Mouse (Mus musculus): ENCODE measurements around the gene Eml1.
"Not testable (repeated sequence)": the region's sequence is repeated elsewhere in the genome, so short reads cannot be mapped to it uniquely, and the experiment has no call there.

Eml1 gene

DNA sequence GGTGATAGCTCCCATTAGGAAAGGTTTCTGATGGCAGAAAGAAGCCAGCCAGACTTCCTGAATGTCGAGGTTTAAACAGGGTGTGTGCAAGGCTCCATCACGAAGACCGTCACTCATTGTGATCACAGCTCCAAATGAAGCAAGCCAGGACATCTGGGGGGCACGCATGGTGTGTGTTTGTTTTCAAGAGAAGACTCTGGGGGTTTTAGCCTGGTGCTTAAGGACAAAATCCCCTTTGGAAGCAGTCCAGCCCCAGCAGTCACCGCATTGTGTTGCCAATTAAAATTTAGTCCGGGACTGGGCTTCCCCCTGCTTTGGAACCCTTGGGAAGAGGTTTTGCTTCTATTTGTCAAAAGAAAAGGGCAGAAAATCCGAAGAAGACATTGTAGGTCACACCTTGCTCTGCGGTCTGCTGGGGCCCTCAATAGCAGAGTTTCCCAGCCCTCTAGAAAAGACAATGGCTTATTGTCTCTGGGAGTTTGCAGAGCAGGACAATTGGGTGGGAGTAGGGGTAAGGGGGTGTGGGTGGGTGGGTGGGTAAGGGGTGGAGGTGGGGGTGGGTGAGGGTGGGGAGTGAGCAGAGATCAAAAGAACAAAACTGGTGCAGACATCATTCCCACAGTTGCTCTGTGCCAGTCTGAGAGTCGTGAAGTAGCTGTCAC is 110.1 kb downstream of the Eml1 start:
- no peak for DNase-seq

DNA sequence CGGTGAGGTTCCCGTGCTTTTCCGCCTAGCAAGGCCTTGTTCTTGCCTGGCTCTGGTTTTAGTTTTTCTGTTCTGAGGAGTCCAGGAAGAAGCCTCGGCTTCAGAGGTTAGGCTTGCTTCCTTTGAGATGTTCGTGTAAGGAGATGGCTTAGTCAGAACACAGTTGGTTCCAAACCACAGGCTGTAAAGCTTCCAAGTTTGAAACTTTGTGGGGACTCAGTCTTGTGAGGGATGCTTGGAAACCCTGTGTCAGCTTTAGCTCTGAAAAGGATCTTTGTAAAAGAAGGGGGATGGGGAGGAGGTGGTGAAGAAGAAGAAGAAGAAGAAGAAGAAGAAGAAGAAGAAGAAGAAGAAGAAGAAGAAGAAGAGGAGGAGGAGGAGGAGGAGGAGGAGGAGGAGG is 118.3 kb downstream of the Eml1 start:
- no peak for DNase-seq

DNA sequence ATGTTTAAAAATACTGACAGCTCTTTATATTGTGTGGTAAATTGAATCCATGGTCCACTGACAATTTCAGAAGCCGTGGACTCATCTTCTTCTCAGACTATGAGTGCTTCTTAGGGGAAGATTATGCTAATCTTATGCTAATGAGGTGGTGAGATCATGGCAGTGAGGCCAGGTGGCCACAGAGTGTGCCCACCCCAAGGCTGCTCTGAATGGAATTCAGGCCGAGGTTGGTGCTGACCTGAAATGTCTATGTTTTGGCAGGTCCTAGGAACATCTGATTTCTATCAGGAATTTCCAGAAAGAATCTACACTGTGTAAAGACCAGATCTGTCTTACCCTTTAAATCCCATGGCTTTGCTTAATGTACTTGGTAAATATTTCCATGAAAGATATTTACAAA is 119.0 kb downstream of the Eml1 start:
- DNase-seq = no peak

DNA sequence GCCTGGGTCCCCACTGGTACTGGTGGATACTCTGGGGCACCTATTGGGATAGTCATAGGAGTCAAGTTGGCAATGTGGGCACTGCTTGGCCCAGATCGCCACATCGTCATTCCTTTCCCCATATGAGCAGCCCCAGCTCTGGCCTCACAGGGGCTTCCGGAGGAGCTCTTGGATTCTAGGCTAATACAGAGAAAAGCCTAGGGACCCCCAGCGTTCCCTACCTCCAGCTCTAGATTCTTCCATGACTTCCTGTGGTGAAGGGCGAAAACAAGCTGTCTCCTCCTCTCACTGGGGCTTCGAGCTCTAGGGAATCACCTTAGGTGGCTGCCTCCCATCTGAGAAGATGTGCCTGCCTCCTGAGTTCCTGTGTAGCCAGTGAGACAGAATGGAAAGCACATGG is 119.6 kb downstream of the Eml1 start:
- DNase-seq = no peak

DNA sequence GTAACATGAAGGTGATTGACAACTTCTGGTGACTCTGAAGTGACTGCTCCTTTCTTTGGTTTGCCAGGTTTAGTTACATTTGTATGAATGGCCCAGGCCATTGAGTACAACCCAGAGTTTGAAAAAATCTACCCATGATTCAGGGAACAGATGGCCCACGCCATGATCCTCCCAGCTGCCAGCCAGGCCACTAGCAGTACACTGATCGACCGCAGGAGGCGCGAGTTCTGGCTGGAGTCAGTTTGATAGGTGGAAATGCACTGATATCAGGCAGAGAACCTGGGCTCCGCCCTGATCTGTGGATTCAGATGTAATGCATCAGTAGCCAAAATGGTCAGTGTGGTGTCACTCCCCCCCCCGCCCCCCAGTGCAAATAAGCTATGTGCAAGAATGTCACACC is 120.2 kb downstream of the Eml1 start:
- no peak for DNase-seq

DNA sequence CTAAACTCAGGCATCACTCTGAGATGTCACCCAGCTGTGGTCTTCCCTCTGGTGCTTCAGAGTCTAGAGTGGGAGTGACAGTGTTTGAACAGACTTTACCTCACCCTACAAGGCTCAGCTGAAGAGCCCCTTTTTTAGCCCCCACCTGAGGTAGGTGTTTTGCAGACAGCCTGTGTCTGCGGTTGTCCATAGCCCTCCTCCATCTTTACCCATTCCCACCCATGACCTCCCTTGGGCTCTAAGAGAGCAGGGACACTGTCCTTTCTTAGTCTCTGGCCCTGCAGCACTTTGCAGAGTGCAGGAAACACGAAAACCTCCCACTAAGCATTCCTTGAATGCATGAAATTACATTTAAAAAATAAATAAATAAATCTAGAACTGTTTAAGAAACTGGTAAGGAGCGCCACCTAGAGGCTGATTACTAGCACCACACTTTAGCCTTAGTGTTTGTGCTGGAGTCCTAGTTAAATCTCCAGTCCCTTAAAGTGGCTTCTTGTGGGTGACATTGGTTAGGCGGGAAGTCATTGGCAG is 123.3 kb downstream of the Eml1 start:
- peak; percentile 7 to 9 for DNase-seq

DNA sequence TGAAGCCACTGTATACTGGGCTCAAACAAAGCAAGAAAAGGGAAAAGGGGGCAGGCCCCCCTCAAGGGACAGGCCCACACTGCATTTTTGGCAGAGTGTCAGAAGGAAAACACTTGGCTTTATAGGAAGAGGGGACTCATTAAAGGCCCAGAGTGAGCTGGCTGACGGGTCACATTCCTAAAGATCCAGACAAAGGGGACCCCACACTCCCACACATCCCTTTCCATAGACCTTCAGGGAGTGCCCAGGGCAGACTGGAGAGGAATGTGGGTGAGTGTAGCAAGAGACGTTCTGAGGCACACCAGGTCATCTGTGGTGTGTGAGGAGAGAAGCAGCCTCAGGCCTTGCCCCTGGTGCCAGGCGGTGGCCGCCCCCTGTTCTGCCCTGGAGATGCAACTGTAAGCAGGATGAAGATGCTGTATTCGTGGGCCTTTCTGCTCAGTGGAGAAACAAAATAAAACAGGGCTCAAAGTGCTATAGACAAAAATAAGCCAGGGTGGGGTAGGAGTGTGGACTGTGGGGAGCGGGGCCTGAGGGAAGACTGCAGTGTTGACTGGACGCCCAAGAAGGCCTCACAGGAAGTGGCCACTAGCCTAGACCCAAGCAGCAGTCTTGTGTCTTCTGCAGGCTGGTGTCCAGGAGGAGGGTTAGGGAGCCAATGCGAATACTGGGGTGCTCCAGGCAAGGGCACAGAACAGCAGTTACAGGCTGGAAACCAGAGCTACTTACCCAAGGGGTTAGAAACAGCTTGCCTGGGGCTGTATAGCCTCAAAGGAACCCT is 124.9 kb downstream of the Eml1 start:
- DNase-seq = no peak

DNA sequence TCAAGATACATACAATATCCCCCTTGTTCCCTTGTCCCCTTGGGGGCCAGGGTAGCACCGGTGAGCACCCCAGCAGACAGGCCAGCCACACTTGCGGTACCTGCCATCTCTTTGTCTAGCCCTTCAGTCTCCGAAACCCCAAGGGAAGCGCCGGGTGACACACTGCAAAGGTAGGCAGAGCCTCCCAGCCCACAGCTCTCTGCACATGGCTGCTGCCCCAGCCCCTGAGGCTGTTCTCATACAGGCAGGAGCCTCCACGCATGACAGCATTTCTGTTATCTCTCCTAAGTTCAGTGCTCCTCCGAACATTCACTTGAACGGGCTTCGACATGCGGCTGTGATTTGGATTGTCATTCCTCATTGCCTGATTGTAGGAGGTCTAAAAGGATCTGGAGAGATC is 132.3 kb downstream of the Eml1 start:
- DNase-seq = no peak

DNA sequence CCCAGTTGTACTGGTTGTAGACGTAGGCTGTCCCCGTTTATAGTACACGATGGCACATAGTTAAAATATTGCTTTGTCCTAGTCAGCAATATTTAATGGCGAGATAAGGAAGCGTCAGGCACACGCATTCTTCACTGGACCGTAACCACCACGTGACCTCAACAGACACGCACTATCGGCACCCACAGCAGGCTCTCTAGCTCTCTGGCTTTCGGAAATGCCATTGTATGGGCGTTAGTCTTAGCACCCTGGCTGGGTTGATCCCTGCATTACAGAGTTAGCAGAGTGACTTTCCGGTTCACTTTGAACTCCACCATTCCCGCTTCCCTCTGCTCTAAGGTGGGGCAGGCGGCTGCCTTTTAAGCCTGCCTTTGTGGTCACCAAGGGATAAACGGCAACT is 132.8 kb downstream of the Eml1 start:
- no peak for DNase-seq

DNA sequence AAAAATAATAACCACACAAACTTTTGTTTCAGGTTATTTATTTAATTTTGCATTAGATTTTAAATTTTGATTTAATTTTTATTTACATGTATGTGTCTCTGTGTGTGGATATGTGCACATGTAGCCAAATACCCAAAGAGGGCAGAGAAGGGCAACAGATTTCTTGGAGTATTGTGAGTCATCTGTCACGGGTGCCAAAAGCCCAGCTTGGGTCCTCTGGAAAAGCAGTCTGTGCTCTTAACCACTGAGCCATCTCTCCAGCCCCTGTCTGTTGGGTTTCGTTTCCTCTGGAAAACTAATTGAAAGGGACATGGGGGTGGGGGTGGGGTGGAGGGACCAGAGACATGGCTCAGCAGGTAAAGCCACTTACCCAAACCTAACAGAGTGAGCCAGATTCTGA is 135.1 kb downstream of the Eml1 start:
- DNase-seq = no peak

DNA sequence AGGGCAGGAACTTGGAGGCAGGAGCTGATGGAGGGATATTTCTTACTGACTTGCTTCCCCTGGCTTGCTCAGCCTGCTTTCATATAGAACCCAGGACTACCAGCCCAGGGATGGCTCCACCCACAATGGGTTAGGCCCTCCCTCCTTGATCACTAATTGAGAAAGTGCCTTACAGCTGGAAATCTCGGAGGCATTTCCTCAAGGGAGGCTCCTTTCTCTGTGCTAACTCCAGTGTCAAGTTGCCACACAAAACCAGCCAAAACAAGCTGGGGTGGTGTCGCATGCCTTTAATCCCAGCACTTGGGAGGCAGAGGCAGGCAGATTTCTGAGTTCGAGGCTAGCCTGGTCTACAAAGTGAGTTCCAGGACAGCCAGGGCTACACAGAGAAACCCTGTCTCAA is 136.3 kb downstream of the Eml1 start:
- DNase-seq = not testable (repeated sequence)

DNA sequence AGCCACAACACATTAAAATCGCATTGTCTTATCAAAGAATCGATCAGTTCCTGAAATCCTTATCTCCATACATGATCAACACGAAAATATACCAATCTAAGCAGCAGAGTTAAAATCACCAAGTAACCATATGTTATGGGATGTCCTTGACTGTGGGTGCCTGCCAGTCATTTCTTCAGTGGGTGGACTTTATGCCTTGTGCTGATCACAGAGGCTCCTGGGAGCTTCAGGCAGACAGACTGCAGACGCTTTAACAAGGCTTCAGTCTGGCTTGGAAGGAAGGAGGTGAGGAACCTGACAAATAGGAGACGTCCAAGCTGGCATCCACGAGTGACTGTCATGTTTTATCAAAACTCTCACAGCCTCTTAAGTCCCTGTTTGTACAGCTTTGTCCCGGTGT is 139.8 kb downstream of the Eml1 start:
- DNase-seq = no peak

DNA sequence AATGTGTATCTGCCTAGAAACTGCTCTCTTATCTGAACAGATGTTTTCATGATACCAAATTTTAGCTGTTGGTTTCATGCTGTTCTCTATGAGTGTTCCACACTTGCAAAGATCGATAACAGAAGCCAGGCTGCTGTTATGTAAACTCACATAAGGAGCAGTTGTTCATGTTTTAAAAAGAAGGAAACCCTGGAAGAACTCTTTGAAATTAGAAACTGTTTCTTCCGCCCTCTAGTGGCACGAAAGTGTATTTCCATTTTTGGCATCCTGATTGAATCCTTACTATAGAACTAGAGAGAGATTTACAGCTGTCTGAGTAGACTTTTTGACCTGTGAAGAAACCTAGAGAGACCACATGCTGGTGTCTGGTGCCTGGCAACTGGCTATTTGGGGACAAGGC is 140.3 kb downstream of the Eml1 start:
- no peak for DNase-seq

DNA sequence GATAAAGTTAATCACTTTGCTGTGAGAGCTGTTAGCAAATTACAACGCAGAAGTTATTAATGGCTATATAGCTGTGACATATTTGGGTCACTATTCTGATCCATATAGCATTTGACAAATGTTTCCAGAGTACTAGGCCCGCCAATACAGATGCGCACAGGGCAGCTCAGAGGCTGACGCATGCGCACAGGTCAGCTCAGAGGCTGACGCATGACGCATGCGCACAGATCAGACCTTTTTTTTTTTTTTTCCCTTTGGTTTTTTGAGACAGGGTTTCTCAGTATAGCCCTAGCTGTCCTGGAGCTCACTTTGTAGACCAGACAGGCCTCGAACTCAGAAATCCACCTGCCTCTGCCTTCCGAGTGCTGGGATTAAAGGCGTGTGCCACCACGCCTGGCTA is 144.7 kb downstream of the Eml1 start:
- DNase-seq = no peak

DNA sequence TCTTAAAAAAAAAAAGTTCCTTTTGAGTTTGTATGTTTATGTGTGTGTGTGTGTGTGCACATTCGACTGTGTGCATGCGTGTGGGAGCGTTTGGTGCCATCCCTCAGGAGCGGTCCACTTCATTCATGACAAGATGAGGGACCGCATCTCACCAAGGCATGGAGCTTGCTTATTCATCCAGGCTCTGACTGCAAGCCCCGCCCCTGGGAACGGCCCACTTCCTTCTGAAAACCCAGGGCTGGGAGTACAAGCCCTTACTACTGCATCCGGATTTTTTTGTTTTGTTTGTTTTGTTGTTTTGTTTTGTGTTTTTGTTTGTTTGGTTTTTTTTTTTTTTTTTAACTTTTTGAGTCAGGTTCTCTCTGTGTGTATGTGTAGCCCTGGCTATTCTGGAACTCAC is 148.6 kb downstream of the Eml1 start:
- no peak for DNase-seq

DNA sequence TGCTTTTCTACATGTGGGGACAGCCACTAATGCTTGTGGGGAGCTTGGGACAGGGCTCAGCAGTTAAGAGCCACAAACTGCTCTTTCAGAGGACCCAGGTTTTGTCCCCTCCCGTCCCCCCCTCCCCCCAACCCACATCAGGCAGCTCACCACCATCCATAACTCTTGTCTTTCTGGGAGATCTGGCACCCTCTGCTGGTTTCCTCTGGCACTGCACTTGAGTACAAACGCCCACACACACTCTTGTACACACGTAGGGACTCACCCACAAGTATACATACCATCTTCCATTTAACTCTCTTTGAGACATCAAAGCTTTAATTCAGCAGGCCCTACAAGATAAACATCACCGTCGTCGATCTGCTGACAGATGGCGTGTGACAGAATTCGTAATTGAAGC is 158.5 kb downstream of the Eml1 start:
- peak; percentile 39 to 45 for DNase-seq

DNA sequence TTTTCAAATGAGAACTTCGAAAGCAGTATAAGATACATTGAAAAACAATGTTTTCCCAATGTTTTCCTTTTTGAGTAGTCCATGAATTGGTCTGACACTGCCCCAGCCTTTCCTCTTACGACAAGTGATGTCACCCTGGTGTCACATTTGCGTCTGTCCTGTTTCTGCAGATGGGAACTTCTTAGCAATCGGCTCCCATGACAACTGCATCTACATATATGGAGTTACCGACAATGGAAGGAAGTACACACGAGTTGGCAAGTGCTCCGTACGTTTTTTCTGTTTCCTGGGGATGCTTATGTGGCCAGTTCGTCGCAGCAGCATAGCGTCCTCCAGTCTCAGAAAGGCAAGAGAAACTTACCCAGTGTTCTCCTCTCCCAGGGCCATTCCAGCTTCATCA is 163.7 kb downstream of the Eml1 start:
- no peak for DNase-seq

DNA sequence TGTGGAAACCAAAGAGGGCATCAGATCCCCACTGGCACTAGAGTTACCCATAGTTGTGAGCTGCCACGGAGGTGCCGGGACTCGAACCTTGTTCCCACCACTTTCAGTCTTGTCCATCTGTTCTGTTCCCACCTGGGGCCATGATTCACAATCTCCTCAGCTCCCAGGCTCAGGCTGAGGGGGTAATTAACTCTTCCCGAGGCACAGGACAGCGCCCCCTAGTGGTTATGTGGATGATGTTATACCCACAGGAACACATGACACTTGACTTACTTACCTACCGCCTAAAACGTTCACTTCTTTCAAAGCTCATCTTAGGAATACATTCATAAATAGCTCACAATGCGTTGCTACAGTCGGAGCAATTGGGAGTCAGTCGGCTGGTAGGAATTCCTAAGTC is 165.7 kb downstream of the Eml1 start:
- no peak for DNase-seq

DNA sequence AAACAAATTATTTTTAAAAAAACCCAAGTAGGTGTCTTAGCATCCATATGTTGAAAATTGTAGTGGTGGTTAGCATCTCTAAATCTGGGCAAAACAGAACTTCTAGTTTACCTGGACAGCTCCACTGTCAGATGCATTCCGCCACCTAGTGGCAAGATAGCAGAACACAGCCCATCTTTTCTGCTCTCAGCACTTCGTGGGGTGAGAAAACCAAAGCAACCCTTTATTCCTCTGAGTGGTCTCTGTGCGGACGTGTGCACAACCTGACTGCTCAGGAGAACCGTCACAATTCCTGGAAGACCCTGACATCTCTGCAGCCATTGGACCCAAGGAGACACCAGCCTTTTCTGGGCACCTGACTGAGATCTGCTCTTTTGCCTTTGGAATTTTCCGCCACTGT is 170.3 kb downstream of the Eml1 start:
- DNase-seq = peak; percentile 30 to 34

DNA sequence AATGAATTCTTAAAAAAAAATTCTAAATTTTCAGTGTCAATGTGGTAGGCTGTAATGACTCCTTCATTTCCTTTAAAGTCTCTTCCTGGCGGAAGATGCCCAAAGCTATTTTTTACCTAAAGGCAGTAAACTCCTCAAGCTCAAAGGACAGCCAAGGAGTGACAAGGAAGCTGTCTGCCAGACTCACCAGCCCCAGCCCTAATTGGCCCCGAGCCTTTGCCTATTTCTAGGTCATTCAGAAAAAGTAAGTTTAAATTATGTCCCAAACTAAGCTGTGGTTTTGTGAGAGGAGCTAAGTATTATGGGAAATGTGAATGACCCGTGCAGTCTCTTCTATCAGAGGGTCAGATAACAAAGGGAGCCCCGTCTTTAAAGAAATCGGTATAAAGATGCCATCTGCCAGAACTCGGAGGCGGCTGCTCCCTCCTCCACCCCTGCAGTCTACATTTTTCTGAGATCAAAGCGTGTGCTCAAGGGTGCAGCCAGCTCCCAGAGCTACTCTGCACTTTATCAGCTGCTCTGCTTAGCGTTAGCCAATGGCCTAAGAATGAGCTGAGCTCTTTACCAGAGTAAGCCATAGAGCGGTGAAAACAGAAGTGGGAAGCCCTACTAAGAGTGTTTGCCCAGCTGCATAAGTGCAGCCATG is 175.9 kb downstream of the Eml1 start:
- DNase-seq = no peak

DNA sequence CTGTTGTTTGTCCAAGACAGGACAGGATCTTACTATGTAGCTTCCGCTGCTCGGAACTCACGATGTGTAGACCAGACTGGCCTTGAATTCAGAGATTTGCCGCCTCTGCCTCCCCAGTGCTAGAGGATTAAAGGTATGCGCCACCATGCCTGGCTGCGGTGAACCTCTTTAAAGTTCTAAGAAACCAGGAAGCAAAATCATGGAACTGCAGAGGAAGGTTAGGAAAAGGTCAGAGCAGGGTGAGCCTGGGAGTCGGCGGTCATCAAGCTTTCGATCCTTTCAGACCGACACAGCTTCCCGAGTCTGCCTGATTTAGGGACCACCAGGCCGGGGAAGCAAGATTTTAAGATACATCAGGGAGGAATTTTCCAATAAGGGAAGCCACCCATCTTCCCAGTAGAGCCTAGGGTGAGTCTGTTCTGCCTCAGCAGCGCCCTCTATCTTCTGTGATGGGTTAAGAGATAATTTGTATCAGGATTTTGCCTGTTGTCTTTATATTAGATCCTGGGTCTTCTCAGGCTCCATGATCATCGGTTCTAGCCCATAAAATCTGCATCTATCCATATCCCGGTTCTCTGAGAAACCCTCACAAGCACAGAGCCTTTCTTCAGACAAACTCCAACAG is 176.6 kb downstream of the Eml1 start:
- DNase-seq = no peak

DNA sequence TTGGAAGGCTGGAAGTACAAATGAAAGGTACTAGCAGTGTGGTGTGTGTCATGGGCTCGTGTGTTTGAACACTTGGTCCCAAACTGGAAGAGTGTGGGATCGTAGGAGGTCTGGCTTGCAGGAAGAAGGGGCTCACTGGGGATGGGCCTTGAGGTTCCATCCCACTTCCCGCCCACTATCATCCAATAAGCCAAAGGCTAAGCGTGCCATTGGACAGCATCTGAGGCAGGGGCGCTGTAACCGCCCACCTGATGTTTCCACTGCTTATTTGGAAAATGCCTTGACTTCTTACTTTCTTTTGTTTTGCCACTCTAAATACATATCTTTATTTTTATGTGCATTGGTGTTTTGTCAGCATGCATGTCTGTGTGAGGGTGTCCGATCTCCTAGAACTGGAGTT is 181.0 kb downstream of the Eml1 start:
- no peak for DNase-seq

DNA sequence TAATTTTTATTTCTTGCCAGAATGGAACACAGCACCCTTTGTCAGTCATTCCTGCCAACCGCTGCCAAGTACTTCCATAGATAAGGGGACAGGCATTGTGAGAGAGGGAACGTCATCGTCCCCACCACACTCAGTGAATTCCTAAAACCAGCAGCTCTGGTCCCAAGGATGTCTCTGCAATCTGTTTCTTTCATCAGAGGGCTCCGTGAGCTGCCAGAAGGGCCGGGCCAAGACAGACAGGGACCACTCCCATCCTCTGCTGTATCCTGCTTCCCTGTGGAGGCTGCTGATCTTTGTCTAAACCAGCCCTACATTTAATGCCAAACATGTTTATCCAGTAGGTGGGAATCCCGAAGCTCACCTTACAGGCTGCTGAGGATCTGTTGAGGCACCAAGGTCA is 182.3 kb downstream of the Eml1 start:
- no peak for DNase-seq
